Mouse (Mus musculus) MEL (cell line): ENCODE data around the gene Med4. TPM values are rescaled to one million over a fixed set of nuclear protein-coding genes. Genes with fewer than 3 reads are reported as not detected.
A peak's percentile ranks its signal among the peaks of the same experiment; 100 is the strongest.

ENCODE experiments used
- DNase-seq: peaks from one replicate; pipeline ENCODE4 v3.0.0; 2011; ENCODE audit warnings: low read depth, low spot score
- H3K27ac ChIP-seq: 2 replicates; pipeline ENCODE4 v1.5.1; 2012; ENCODE audit warnings: low read depth, mild to moderate bottlenecking, control low read depth, low read length, moderate library complexity; ENCODE audit not compliant: control insufficient read depth
- H3K27me3 ChIP-seq, 2 experiments: fragments of 150-350 bp in 1 of 2; sonication (generic) in 1 of 2; 2 replicates each; pipeline ENCODE4 v1.6.1; 2012; ENCODE audit warnings: low read length in 2 of 2, mild to moderate bottlenecking in 2 of 2, improper control_type of control experiment in 1 of 2, moderate library complexity in 1 of 2; ENCODE audit not compliant: insufficient read depth in 2 of 2, control insufficient read depth in 1 of 2
- H3K36me3 ChIP-seq, 2 experiments: 2 replicates each; pipeline ENCODE4 v1.6.1; 2012 to 2014; ENCODE audit warnings: low read length in 2 of 2, improper control_type of control experiment in 1 of 2, inconsistent platforms in 1 of 2, mild to moderate bottlenecking in 1 of 2; ENCODE audit not compliant: insufficient read depth in 2 of 2, control insufficient read depth in 1 of 2
- H3K4me1 ChIP-seq, 2 experiments: fragments of 150-350 bp in 1 of 2; sonication (generic) in 1 of 2; 2 replicates each; pipeline ENCODE4 v1.6.1; 2012; ENCODE audit warnings: low read length in 2 of 2, improper control_type of control experiment in 1 of 2, mild to moderate bottlenecking in 1 of 2; ENCODE audit not compliant: insufficient read depth in 2 of 2, control insufficient read depth in 1 of 2
- H3K4me3 ChIP-seq, 2 experiments: fragments of 150-350 bp in 1 of 2; sonication (generic) in 1 of 2; 2 replicates each; pipeline ENCODE4 v1.5.1; 2012; ENCODE audit warnings: low read depth in 2 of 2, low read length in 2 of 2, mild to moderate bottlenecking in 2 of 2, moderate library complexity in 2 of 2, control low read depth in 1 of 2, improper control_type of control experiment in 1 of 2; ENCODE audit not compliant: control insufficient read depth in 1 of 2, insufficient read depth in 1 of 2
- H3K79me2 ChIP-seq: 2 replicates; pipeline ENCODE4 v1.6.1; 2012; ENCODE audit warnings: mild to moderate bottlenecking, low read length, moderate library complexity; ENCODE audit not compliant: control insufficient read depth, poor library complexity, insufficient read depth
- H3K9ac ChIP-seq: 2 replicates; pipeline ENCODE4 v1.6.1; 2012; ENCODE audit warnings: low read depth, mild to moderate bottlenecking, control low read depth, low read length, moderate library complexity; ENCODE audit not compliant: control insufficient read depth, poor library complexity, severe bottlenecking
- H3K9me3 ChIP-seq: fragments of 150-350 bp; sonication (generic); replicated peaks from 2 replicates; pipeline ENCODE4 v1.6.1; 2012; ENCODE audit warnings: mild to moderate bottlenecking, low read length, improper control_type of control experiment, moderate library complexity; ENCODE audit not compliant: insufficient read depth
- CHD1 ChIP-seq: IDR thresholded peaks from 2 replicates; pipeline ENCODE4 v1.6.1; 2012; ENCODE audit warnings: low read depth, mild to moderate bottlenecking, inconsistent platforms, low read length, improper control_type of control experiment
- CTCF ChIP-seq, 3 experiments: IDR thresholded peaks in 2 of 3; conservative IDR thresholded peaks in 1 of 3; 2 replicates each; pipeline ENCODE4 v1.5.1; 2011 to 2012; ENCODE audit warnings: low read length in 3 of 3, low read depth in 2 of 3, mild to moderate bottlenecking in 2 of 3, improper control_type of control experiment in 1 of 3, inconsistent platforms in 1 of 3, mixed read lengths in 1 of 3, moderate library complexity in 1 of 3; ENCODE audit not compliant: control insufficient read depth in 1 of 3, insufficient read depth in 1 of 3, poor library complexity in 1 of 3, severe bottlenecking in 1 of 3
- E2F4 ChIP-seq: IDR thresholded peaks from 2 replicates; pipeline ENCODE4 v1.6.1; 2011; ENCODE audit warnings: low read depth, low read length, improper control_type of control experiment, borderline replicate concordance
- EP300 ChIP-seq, 2 experiments: IDR thresholded peaks; 2 replicates each; pipeline ENCODE4 v1.6.1; 2011; ENCODE audit warnings: improper control_type of control experiment in 2 of 2, low read length in 2 of 2, low read depth in 1 of 2, mild to moderate bottlenecking in 1 of 2
- HCFC1 ChIP-seq: IDR thresholded peaks from 2 replicates; pipeline ENCODE4 v1.6.1; 2012; ENCODE audit warnings: low read depth, mild to moderate bottlenecking, inconsistent platforms, low read length, improper control_type of control experiment, moderate library complexity
- MAFK ChIP-seq: IDR thresholded peaks from 2 replicates; pipeline ENCODE4 v1.6.1; 2011; ENCODE audit warnings: low read depth, mild to moderate bottlenecking, low read length, improper control_type of control experiment, borderline replicate concordance
- MAX ChIP-seq: IDR thresholded peaks from 2 replicates; pipeline ENCODE4 v1.6.1; 2011; ENCODE audit warnings: low read length, improper control_type of control experiment
- MXI1 ChIP-seq: IDR thresholded peaks from 2 replicates; pipeline ENCODE4 v1.6.1; 2011; ENCODE audit warnings: mild to moderate bottlenecking, low read depth, low read length, improper control_type of control experiment
- MYC ChIP-seq: IDR thresholded peaks from 2 replicates; pipeline ENCODE4 v1.6.1; 2011; ENCODE audit warnings: low read depth, mild to moderate bottlenecking, low read length, improper control_type of control experiment, moderate library complexity
- NELFE ChIP-seq: IDR thresholded peaks from 2 replicates; pipeline ENCODE4 v1.6.1; 2011; ENCODE audit warnings: low read depth, low read length, improper control_type of control experiment
- NRF1 ChIP-seq: IDR thresholded peaks from 2 replicates; pipeline ENCODE4 v1.6.1; 2014; ENCODE audit warnings: low read depth, mild to moderate bottlenecking, inconsistent platforms, low read length, improper control_type of control experiment, moderate library complexity; ENCODE audit not compliant: poor library complexity, insufficient read depth, severe bottlenecking
- POLR2A ChIP-seq, 2 experiments: IDR thresholded peaks; 2 replicates each; pipeline ENCODE4 v1.6.1; 2011 to 2012; ENCODE audit warnings: low read length in 2 of 2, mild to moderate bottlenecking in 2 of 2, control low read depth in 1 of 2, improper control_type of control experiment in 1 of 2, low read depth in 1 of 2, moderate library complexity in 1 of 2; ENCODE audit not compliant: control insufficient read depth in 1 of 2, insufficient read depth in 1 of 2, poor library complexity in 1 of 2
- POLR2AphosphoS2 ChIP-seq: IDR thresholded peaks from 2 replicates; pipeline ENCODE4 v1.6.1; 2011; ENCODE audit warnings: low read length, improper control_type of control experiment
- SIN3A ChIP-seq: IDR thresholded peaks from 2 replicates; pipeline ENCODE4 v1.6.1; 2012; ENCODE audit warnings: low read length, improper control_type of control experiment, inconsistent platforms
- TAL1 ChIP-seq: IDR thresholded peaks from 2 replicates; pipeline ENCODE4 v1.6.1; 2012; ENCODE audit warnings: mild to moderate bottlenecking, inconsistent platforms, low read length, moderate library complexity, mixed read lengths
- TBP ChIP-seq: IDR thresholded peaks from 2 replicates; pipeline ENCODE4 v1.8.0; 2011; ENCODE audit warnings: low read depth, low read length, improper control_type of control experiment
- TCF12 ChIP-seq: IDR thresholded peaks from 2 replicates; pipeline ENCODE4 v1.6.1; 2014; ENCODE audit warnings: low read depth, mild to moderate bottlenecking, inconsistent platforms, low read length, improper control_type of control experiment, moderate library complexity
- UBTF ChIP-seq: IDR thresholded peaks from 2 replicates; pipeline ENCODE4 v1.6.1; 2012; ENCODE audit warnings: low read depth, mild to moderate bottlenecking, inconsistent platforms, low read length, improper control_type of control experiment, moderate library complexity, borderline replicate concordance; ENCODE audit not compliant: insufficient read depth
- ZNF384 ChIP-seq: IDR thresholded peaks from 2 replicates; pipeline ENCODE4 v1.6.1; 2012; ENCODE audit warnings: low read depth, mild to moderate bottlenecking, inconsistent platforms, low read length, improper control_type of control experiment
- polyA plus RNA-seq, 2 experiments: library from polyadenylated mRNA; stranded (reverse) in 1 of 2; unstranded in 1 of 2; fragments of >175 nt in 1 of 2; fragments of >200 nt in 1 of 2; gene quantifications; 2 replicates each; pipeline versions ENCODE4 v1.2.1 to v1.2.4; 2012; ENCODE audit warnings: low replicate concordance in 2 of 2, low read depth in 1 of 2; ENCODE audit not compliant: insufficient read length in 2 of 2, insufficient read depth in 1 of 2, missing spikeins in 1 of 2
- total RNA-seq: library from RNA; depleted of rRNA; stranded (reverse); fragments of 300-350 nt; gene quantifications from 2 replicates; pipeline ENCODE4 v1.2.3, GENCODE M21; 2012

The Med4 gene
- total and polyA plus RNA-seq, 3 experiments = 62.2 to 69.2 TPM; not detected in 1

DNA sequence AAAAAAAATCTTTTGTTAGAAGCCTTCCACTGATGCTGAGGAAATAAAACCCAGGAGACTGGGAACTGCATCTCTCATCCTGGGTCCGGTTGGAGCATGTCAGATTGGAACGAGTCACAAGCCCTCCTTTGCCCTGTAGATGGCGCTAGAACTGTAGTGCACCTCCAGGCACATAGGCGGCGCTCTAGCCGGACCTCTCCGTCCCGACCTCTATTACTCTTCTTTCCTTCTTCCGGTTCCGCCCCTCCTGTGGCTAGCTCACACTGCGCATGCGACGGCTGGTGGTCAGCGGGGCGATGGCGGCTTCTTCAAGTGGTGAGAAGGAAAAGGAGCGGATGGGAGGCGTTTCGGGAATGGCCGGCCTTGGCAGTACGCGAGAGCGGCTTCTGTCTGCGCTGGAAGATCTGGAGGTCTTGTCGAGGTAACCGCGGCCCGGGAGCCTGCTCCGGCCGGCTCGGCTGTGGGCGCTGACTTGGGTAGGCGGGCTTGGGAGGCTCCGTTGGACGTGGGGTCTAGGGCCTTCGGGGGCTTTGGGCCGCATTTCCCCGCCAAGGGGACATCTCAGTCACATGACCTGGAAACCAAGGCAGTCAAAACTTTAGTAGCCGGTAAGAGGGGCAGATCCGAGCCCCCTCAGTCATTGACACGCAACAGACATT, at the start of gene Med4 (continued):
- TF ChIP-seq NRF1 (peak; percentile 93), NELFE (peak; percentile 85), MAX (0 out of 2 replicates have a peak, but pooled peaks have one; percentile 27), EP300 (IDR thresholded peaks at IDR 0.05; ENCODE audit: low read depth in 1 of 2, low read length in 2 of 2) (0 out of 4 replicates have a peak, but pooled peaks of 1 of the 2 experiments have one; percentile 26), SIN3A (peak; percentile 88; the same call in 1 of the 2 replicates)
- TF ChIP-seq, all 39 proteins: peak for 23

DNA sequence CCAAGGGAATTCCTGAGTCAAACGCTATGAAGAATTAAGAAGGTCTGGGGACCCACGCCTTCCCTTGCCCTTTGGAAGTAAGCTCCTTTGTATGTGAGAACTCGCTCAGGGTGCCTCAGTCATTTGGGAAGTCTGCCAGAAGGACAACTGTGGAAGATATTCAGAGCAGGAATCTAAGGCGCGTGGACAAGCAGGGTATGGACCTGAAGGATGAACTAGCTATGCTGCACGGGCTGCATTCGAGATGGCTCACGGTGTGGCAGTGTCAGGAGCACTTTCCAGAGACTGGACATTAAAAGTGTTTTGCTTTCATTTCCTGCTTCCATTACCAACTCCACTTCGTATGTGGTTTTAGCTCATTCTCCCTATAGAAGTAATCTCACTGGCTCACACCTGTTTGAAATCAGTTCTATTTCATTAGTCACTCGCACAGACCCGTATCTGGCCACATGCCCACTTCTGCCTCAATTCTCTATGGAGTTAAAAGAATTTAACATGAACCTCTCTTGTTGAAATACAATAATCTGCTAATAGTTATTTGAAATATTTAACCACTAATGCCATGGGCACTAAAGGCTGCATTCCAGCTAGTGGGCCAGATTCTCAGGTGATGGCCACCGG, 49.2 kb upstream of the Med4 start:
- H3K27ac ChIP-seq = no peak overlapping the region
- no peak overlapping the region for H3K9ac ChIP-seq
- no peaks in the 10 kb centered on the region for H3K36me3 ChIP-seq
- DNase-seq = no peak
- no peaks in the 10 kb centered on the region for H3K9me3 ChIP-seq
- no peak overlapping the region for H3K4me3 ChIP-seq
- H3K27me3 ChIP-seq = peaks cover 17 to 19% of the 10 kb centered on the region in 2 experiments
- TF ChIP-seq MYC (no peak), ZNF384 (no peak), TAL1 (no peak), UBTF (no peak), MAFK (no peak), E2F4 (no peak), TBP (no peak), EP300 (IDR thresholded peaks at IDR 0.05; ENCODE audit: low read depth in 1 of 2, low read length in 2 of 2) (no peak), NELFE (no peak), TCF12 (no peak), CTCF (IDR thresholded peaks at IDR 0.05 in 2 of 3, conservative IDR thresholded peaks at IDR 0.05 in 1 of 3; ENCODE audit: control insufficient read depth in 1 of 3, insufficient read depth in 1 of 3, low read depth in 2 of 3, low read length in 3 of 3, poor library complexity in 1 of 3, severe bottlenecking in 1 of 3) (no peak), MXI1 (no peak), POLR2A (IDR thresholded peaks at IDR 0.05; ENCODE audit: control insufficient read depth in 1 of 2, insufficient read depth in 1 of 2, low read depth in 1 of 2, low read length in 2 of 2, poor library complexity in 1 of 2) (no peak), CHD1 (no peak), POLR2AphosphoS2 (no peak), HCFC1 (no peak)
- H3K4me1 ChIP-seq = no peaks in the 10 kb centered on the region
- no peaks in the 10 kb centered on the region for H3K79me2 ChIP-seq
